Mouse (Mus musculus): Measurements from ENCODE around the gene Ceacam19. TPM values are rescaled to one million over a fixed set of nuclear protein-coding genes. Genes with fewer than 3 reads are reported as not detected.

Ceacam19 gene
- polyA plus RNA-seq, 1 experiment from 2014 or later = not detected

DNA sequence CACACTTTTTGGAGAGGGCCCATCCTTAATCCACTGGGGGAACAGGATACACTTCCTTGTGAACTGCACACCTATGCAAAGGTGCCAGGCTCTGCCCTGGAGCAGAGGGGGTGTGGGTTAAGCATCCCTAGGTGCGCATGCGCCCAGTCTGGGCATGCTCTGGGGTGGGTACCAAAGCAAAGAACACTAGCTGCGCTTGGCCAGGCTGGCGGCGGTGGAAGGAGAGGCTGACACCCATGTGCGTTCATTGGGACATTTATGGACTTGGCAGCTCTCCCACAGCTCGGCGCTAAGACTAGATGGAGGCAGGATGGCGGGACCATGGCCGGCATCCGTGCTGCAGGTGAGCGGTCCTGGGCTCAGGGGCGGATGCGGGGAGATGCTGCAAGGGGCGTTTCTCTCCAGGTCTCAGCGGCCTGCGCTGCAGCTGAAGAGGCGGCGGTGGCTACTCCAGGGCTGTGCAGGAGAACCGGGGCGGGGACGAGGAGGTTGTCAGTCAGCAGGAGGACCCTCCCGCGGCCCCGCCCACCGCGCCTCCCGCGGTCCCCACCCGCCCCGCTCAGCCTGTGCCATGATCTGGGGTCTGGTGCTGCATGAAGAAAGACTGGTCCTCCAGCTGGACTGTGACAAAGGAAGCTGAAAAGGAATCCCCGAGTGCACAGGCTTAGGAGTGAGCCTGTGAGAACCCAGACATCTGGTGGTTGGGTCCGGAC, 35.8 kb downstream of the Ceacam19 start, which contains the start of gene Gm19345:
Gm19345 (plus strand) TSS at position 146 of the 713 bp plus-strand sequence.
- 4% methylated on average over 33 of the region's 33 CpGs for WGBS

DNA sequence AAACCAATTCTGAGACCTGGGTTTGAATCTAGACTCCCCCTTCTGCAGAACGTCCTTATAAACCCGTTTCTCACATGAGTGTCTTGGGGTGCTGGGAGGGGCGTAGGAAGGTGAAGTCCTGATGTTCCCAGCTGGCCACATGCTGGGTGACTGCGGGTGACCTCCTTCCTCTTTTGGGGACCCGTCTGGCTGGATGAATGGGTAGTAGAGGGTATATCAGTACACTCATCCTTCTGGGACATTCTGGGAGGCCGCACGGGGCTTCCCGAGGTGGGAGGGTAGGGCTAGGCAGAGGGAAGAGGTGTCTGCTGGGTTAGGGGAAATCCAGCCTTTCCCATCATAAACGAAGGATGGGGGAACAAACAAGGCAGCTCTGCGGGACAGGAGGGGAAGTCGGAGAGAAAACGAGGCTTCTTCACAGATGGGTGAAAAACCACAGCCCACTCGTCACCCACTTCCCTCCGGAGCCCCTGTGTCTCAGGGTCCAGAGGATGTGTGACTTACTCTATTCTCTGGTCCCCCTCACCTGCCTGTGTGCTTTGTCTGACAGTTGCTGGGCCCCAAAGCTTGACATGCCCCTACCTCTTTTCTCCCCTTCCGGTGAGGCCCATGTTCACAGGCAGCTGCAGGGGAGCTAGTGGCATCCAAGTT, 43.1 kb downstream of the Ceacam19 start:
- Histone ChIP-seq H3K4me1 (replicated peaks) (no peaks in the 10 kb centered on the region; the same call in 1 of the 2 replicates), H3K9me3 (no peaks in the 10 kb centered on the region), H3K4me2 (no peak overlapping the region), H3K9ac (no peak overlapping the region), H3K27me3 (peaks cover 48% of the 10 kb centered on the region), H3K36me3 (no peaks in the 10 kb centered on the region), H3K27ac (replicated peaks) (no peak overlapping the region), H3K4me3 (no peak overlapping the region)
- no peak for ATAC-seq (ENCODE audit: low read depth)
- WGBS = 68% methylated on average over 15 of the region's 15 CpGs

More for the DNA sequence above, 35.8 kb downstream of the Ceacam19 start, which contains the start of gene Gm19345:
- Histone ChIP-seq H3K4me1 (replicated peaks) (peaks cover 6% of the 10 kb centered on the region; the same call in 1 of the 2 replicates), H3K9ac (peak within 1 kb of the TSS; percentile 68), H3K4me2 (peak within 1 kb of the TSS; percentile 50), H3K27me3 (peaks cover 31% of the 10 kb centered on the region), H3K9me3 (no peaks in the 10 kb centered on the region), H3K36me3 (no peaks in the 10 kb centered on the region), H3K27ac (replicated peaks) (no peak within 1 kb of the TSS), H3K4me3 (peak within 1 kb of the TSS; percentile 33)
- ATAC-seq (ENCODE audit: low read depth) = peak; percentile 86

DNA sequence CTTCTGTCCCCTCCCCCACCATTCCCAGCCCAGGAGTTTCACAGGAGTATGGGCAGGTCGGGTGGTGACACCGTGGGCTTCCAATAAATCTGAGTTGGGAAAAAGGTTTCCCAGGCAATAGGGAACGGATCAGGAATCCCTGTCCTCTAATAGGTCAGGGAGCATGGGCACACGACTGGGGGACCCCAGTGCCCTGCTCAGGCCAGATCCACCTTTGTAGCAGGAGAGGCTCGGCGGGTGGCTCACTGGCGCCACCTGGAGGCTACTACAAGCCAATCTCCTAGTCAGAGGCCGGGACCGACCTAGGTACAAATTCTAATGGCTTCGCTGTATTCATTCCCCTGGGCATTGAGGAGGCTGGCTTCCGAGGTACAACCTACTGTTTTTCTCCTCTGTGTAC, 44.2 kb downstream of the Ceacam19 start:
- Histone ChIP-seq H3K36me3 (no peaks in the 10 kb centered on the region), H3K4me1 (replicated peaks) (no peaks in the 10 kb centered on the region; the same call in 1 of the 2 replicates), H3K27me3 (peaks cover 47% of the 10 kb centered on the region), H3K4me2 (no peak overlapping the region), H3K4me3 (no peak overlapping the region), H3K9me3 (no peaks in the 10 kb centered on the region), H3K9ac (no peak overlapping the region), H3K27ac (replicated peaks) (no peak overlapping the region)
- peak; percentile 68 for ATAC-seq (ENCODE audit: low read depth)
- WGBS = 5% methylated on average over 11 of the region's 11 CpGs

DNA sequence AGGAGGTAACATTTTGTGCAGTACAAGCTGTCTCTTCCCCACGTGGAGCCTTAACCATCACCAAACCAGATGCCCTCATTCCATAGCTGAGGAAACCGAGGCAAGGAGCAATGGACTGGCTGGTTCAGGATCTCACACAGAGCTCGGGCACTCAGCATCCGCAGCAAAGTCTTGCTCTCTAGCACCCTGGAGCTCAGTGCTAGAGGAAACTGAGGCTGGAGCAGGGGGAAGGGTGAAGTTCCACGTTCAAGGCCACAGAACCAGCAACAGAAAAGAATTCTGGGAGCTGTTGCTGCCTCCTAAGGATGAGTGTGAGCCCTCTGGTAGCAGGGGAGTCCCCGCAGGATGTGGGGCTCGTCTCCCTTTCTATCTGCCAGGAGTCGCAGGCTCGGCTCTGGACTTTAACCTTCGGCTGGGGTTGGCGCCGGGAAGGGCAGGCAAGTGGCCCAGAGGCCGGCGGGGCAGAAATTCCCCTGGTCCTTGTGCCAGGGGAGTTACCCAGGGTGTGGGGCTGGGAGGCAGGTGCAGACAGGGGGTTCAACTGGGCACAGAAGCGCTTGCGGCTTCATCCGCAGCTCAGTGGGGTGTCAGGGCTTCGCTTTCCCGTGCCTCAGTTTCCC, 44.8 kb downstream of the Ceacam19 start:
- Histone ChIP-seq H3K4me2 (no peak overlapping the region), H3K4me1 (replicated peaks) (no peaks in the 10 kb centered on the region; the same call in 1 of the 2 replicates), H3K27me3 (peaks cover 42% of the 10 kb centered on the region), H3K4me3 (no peak overlapping the region), H3K9me3 (no peaks in the 10 kb centered on the region), H3K36me3 (no peaks in the 10 kb centered on the region), H3K9ac (no peak overlapping the region), H3K27ac (replicated peaks) (no peak overlapping the region)
- ATAC-seq (ENCODE audit: low read depth) = no peak
- 37% methylated on average over 19 of the region's 19 CpGs for WGBS

DNA sequence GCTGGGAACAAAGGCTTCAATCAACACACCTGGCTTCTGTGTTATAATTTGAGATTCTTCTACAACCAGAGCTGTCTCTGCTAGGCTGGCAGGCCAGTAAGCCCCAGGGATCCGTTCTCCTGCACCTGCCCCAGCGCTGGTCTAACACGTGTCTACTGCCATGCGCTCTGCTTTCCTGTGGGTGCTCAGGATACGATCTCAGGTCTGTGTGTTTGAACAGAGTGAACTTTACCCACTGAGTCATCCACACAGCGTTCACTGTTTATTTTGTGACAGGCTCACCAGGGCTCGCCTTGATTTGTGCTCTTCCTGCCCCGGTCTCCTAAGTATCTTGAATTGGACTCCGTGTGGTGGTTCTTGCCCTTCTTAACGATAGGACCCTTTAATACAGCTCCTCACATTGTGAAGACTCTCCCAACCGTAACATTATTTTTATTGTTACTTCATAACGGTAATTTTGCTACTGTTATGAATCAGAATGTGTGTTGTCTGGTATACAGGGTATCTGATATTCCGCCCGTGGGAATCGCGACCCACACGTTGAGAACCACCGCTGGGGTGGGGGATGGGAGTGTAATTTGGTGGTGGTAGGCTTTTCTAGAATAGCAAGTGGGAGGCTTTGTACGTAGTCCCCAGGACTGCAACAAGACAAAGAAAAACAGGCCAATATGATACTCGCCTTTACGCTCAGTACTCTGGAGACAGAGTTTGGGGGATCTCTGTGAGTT, 45.9 kb downstream of the Ceacam19 start:
- Histone ChIP-seq H3K4me1 (replicated peaks) (no peaks in the 10 kb centered on the region), H3K4me3 (no peak overlapping the region), H3K27me3 (peaks cover 34% of the 10 kb centered on the region), H3K9ac (no peak overlapping the region), H3K4me2 (no peak overlapping the region), H3K9me3 (no peaks in the 10 kb centered on the region), H3K27ac (replicated peaks) (no peak overlapping the region), H3K36me3 (no peaks in the 10 kb centered on the region)
- no peak for ATAC-seq (ENCODE audit: low read depth)
- WGBS = 84% methylated on average over 21 of the region's 21 CpGs

DNA sequence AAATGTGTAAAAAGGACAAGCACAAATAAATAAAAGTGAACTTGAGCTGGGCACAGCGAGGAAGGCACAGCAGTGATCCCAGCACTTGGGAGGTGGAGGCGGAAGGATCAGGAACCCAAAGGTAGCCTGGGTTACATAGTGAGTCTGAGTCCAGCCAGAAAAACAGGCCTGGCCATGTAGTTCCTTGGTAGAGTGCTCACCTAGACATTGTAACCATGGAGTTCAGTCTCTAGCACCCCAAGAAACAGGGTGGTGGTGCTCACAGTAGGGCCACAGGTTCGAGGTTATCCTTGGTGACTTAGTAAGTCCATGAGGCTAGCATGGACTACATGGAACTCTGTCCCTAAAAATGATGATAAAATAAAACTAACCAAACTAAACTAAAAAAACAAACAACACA, 46.8 kb downstream of the Ceacam19 start:
- 84% methylated on average over 3 of the region's 3 CpGs for WGBS
- ATAC-seq (ENCODE audit: low read depth) = no peak
- no peaks in the 10 kb centered on the region for H3K4me1 ChIP-seq (replicated peaks)
- H3K4me2 ChIP-seq = no peak overlapping the region
- H3K27ac ChIP-seq (replicated peaks) = no peak overlapping the region
- H3K27me3 ChIP-seq = peaks cover 27% of the 10 kb centered on the region
- no peak overlapping the region for H3K4me3 ChIP-seq
- H3K36me3 ChIP-seq = no peaks in the 10 kb centered on the region
- H3K9ac ChIP-seq = no peak overlapping the region
- no peaks in the 10 kb centered on the region for H3K9me3 ChIP-seq

DNA sequence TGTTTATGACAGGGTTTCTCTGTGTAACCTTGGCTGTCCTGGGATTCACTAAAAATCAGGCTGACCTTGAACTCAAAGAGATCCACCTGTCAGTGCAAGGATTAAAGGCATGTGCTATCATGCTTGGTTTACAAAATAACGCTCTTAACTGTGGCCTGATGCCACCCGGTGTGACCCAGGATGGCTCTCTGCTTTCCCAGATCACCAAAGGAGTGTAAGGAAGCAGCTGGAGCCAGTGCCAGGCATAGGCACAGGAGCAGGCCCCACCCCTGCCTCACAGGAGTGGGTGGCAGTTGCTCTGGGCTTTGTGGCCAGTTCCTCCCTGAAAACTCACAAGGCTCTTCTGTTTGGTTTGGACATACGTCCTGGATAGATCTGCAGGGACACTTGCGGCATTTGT, 47.4 kb downstream of the Ceacam19 start:
- 82% methylated on average over 4 of the region's 4 CpGs for WGBS
- no peaks in the 10 kb centered on the region for H3K9me3 ChIP-seq

DNA sequence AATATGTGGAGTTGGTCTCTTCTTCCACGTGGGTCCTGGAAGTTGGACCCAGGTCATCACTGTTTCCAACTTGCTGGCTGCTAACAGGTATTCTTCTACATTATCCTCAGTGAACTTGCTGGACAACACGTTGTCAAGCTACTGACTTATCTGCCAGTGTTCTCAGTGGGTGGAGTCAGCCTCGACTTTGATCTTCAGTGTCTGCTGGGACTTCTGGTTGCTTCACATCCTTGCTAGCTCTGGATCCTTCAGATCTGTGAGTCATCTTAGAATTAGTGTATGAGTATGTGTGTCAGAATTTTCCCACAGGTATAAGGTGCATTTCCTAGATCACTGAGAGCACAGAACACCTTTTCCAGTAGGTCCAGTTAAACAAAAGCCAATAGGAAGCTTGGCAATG, 50.9 kb downstream of the Ceacam19 start:
- WGBS = 67% methylated on average over 3 of the region's 3 CpGs
- no peak for ATAC-seq (ENCODE audit: low read depth)

More for the DNA sequence above, 47.4 kb downstream of the Ceacam19 start:
- Histone ChIP-seq H3K36me3 (no peaks in the 10 kb centered on the region), H3K4me1 (replicated peaks) (no peaks in the 10 kb centered on the region), H3K4me3 (no peak overlapping the region), H3K9ac (no peak overlapping the region), H3K27ac (replicated peaks) (no peak overlapping the region), H3K27me3 (peaks cover 26% of the 10 kb centered on the region), H3K4me2 (no peak overlapping the region)
- ATAC-seq (ENCODE audit: low read depth) = no peak

DNA sequence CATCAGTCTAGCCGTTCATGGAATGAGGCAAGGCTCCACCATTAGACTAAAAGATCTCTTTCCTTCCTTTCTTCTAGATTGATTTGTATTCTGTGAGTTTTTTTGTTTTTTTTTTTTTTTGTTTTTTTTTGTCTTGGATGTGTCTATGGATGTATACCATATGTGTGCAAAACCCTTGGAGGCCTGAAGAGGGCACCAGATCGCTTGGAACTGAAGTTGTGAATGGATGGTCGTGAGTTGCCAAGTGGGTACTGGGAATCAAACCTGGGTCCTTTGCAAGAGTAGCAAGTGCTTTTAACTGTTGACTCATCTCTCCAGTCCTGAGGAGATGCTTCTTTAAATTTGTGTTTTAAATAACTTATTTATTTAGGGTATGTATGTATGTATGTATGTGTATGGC, 53.7 kb downstream of the Ceacam19 start:
- ATAC-seq (ENCODE audit: low read depth) = no peak

More for the DNA sequence above, 50.9 kb downstream of the Ceacam19 start:
- no peak overlapping the region for H3K9ac ChIP-seq
- H3K4me3 ChIP-seq = no peak overlapping the region
- H3K36me3 ChIP-seq = no peaks in the 10 kb centered on the region
- H3K9me3 ChIP-seq = no peaks in the 10 kb centered on the region
- H3K4me2 ChIP-seq = no peak overlapping the region
- no peaks in the 10 kb centered on the region for H3K4me1 ChIP-seq (replicated peaks)
- no peaks in the 10 kb centered on the region for H3K27me3 ChIP-seq
- H3K27ac ChIP-seq (replicated peaks) = no peak overlapping the region

DNA sequence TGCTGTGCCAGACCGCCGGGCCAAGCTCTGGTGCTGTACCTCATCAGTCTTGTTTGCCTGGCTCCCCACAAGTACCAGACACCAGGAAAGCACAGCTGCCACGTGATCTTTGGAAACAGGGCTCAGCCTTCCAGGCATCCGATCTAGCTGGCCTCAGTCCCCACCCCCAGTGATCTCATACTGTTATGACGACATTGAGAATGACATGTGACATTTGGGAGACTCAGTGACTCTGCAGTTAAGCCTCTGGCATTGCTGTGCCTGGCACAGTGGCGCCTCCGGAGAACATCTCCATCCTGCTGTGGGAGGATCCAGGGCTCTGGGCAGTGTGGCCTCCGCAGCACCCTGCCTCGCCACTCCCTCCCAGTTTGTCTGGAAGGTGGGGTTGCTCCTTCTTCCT, 55.9 kb downstream of the Ceacam19 start:
- Histone ChIP-seq H3K27ac (replicated peaks) (no peak overlapping the region), H3K4me3 (no peak overlapping the region), H3K4me2 (no peak overlapping the region), H3K36me3 (no peaks in the 10 kb centered on the region), H3K9ac (no peak overlapping the region), H3K27me3 (no peaks in the 10 kb centered on the region), H3K4me1 (replicated peaks) (no peaks in the 10 kb centered on the region), H3K9me3 (no peaks in the 10 kb centered on the region)
- no peak for ATAC-seq (ENCODE audit: low read depth)
- WGBS = 64% methylated on average over 9 of the region's 9 CpGs

More for the DNA sequence above, 53.7 kb downstream of the Ceacam19 start:
- Histone ChIP-seq H3K36me3 (no peaks in the 10 kb centered on the region), H3K27ac (replicated peaks) (no peak overlapping the region), H3K4me1 (replicated peaks) (no peaks in the 10 kb centered on the region), H3K27me3 (no peaks in the 10 kb centered on the region), H3K4me3 (no peak overlapping the region), H3K4me2 (no peak overlapping the region), H3K9ac (no peak overlapping the region), H3K9me3 (no peaks in the 10 kb centered on the region)
- WGBS = 66% methylated on average over 3 of the region's 3 CpGs

DNA sequence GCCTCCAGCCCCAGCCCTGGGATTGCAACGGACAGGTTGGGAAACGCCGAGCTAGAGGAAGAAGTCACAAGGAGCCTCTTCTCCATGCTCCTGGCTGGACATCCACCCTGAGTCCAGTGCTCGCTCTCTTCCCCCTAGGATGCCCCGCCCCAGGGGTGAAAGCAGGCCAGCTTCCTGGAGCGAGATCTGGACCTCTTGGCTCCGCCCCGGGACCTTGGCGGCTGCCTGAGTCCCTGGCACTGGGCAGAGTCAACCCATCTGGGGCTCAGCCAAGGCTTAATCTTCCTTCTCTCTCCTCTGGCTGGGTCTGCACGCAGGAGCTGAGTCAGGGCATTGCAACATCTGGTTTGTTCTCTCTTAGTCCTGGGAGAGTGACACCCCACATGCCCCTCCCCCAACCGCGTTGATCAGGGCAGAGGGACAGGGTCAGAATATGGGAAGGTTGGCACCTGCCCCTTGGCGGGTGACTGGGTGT, 57.0 kb downstream of the Ceacam19 start:
- WGBS = 37% methylated on average over 13 of the region's 13 CpGs
- ATAC-seq (ENCODE audit: low read depth) = no peak
- no peaks in the 10 kb centered on the region for H3K27me3 ChIP-seq
- H3K27ac ChIP-seq (replicated peaks) = no peak overlapping the region
- H3K9me3 ChIP-seq = no peaks in the 10 kb centered on the region
- H3K9ac ChIP-seq = no peak overlapping the region
- H3K36me3 ChIP-seq = no peaks in the 10 kb centered on the region
- H3K4me1 ChIP-seq (replicated peaks) = no peaks in the 10 kb centered on the region
- no peak overlapping the region for H3K4me3 ChIP-seq
- no peak overlapping the region for H3K4me2 ChIP-seq
